Comparison of ENCODE assay signal across 28 mouse cellular contexts in genomic region chr2:34989749-34990148, GRCm38 (mm10). TPM values are rescaled to one million over a fixed set of nuclear protein-coding genes. Genes with fewer than 3 reads are reported as not detected.
DNase-seq lines count a peak whose midpoint lies in the region; ATAC-seq and TF ChIP-seq lines count a peak whose summit lies in the region.
"Had no signal": no experiment of that assay in that cellular context is flagged by ENCODE, and none has a peak within 500 bp of the region (broad histone marks: within the 10 kb centered on the region; RNA-seq: fewer than 3 reads in every experiment).

No protein-coding gene starts in this region.

- no peak overlapping the region for H3K4me2 ChIP-seq in intestine, embryonic 15.5 days (replicated peaks)
- H3K4me2 ChIP-seq in intestine, postnatal 0 days (replicated peaks; ENCODE audit: low read depth): no peak overlapping the region
- no peak overlapping the region for H3K4me2 ChIP-seq in midbrain, embryonic 11.5 days
- H3K4me2 ChIP-seq in midbrain, embryonic 15.5 days: no peak overlapping the region
- H3K4me2 ChIP-seq in forebrain, postnatal 0 days (ENCODE audit: low read depth): no peak overlapping the region
- H3K4me2 ChIP-seq in stomach, postnatal 0 days (replicated peaks; ENCODE audit: low read depth): no peak overlapping the region
- H3K4me2 ChIP-seq: embryonic facial prominence, embryonic 13.5 days; embryonic facial prominence, embryonic 15.5 days; forebrain, embryonic 12.5 days had no signal

- no peaks in the 10 kb centered on the region for H3K79me2 ChIP-seq in MEL (ENCODE audit: control insufficient read depth, insufficient read depth, low read length, poor library complexity)

- H3K27me3 ChIP-seq in intestine, embryonic 15.5 days (replicated peaks): no peaks in the 10 kb centered on the region
- H3K27me3 ChIP-seq in intestine, postnatal 0 days (replicated peaks; ENCODE audit: control insufficient read depth, insufficient read depth, low read length): no peaks in the 10 kb centered on the region
- no peaks in the 10 kb centered on the region for H3K27me3 ChIP-seq in midbrain, embryonic 11.5 days (ENCODE audit: control insufficient read depth, insufficient read depth, low read length)
- no peaks in the 10 kb centered on the region for H3K27me3 ChIP-seq in midbrain, embryonic 15.5 days (replicated peaks)
- peaks cover 8 to 15% of the 10 kb centered on the region in 2 experiments for H3K27me3 ChIP-seq in MEL (ENCODE audit: control insufficient read depth in 1 of 2, insufficient read depth in 2 of 2, low read length in 2 of 2)
- no peaks in the 10 kb centered on the region for H3K27me3 ChIP-seq in forebrain, postnatal 0 days (ENCODE audit: insufficient read depth, low read length)
- H3K27me3 ChIP-seq in stomach, postnatal 0 days (ENCODE audit: control insufficient read depth, insufficient read depth, low read length): no peaks in the 10 kb centered on the region
- H3K27me3 ChIP-seq: CH12.LX; embryonic facial prominence, embryonic 15.5 days; forebrain, embryonic 12.5 days had no signal

- no peak for TF ChIP-seq POLR2A in MEL (IDR thresholded peaks at IDR 0.05; ENCODE audit: control insufficient read depth in 1 of 2, insufficient read depth in 1 of 2, low read depth in 1 of 2, low read length in 2 of 2, poor library complexity in 1 of 2)

- TF ChIP-seq RAD21 in MEL (IDR thresholded peaks at IDR 0.05; ENCODE audit: low read depth, low read length): no peak

- 40% methylated on average over 1 of the region's 1 CpGs for WGBS in intestine, embryonic 15.5 days
- WGBS in intestine, postnatal 0 days: 56% methylated on average over 1 of the region's 1 CpGs
- WGBS in midbrain, embryonic 11.5 days: 88% methylated on average over 1 of the region's 1 CpGs
- WGBS in midbrain, embryonic 15.5 days: 61% methylated on average over 1 of the region's 1 CpGs
- 73% methylated on average over 1 of the region's 1 CpGs for WGBS in forebrain, postnatal 0 days
- WGBS in stomach, postnatal 0 days: 53% methylated on average over 1 of the region's 1 CpGs

- H3K9ac ChIP-seq in intestine, embryonic 15.5 days: no peak overlapping the region
- no peak overlapping the region for H3K9ac ChIP-seq in intestine, postnatal 0 days (ENCODE audit: low read depth, low read length)
- no peak overlapping the region for H3K9ac ChIP-seq in midbrain, embryonic 11.5 days (ENCODE audit: low read length)
- no peak overlapping the region for H3K9ac ChIP-seq in midbrain, embryonic 15.5 days
- H3K9ac ChIP-seq in MEL (ENCODE audit: control insufficient read depth, low read depth, low read length, poor library complexity, severe bottlenecking): no peak overlapping the region
- H3K9ac ChIP-seq in forebrain, postnatal 0 days: no peak overlapping the region
- no peak overlapping the region for H3K9ac ChIP-seq in stomach, postnatal 0 days (ENCODE audit: low read length)
- H3K9ac ChIP-seq: embryonic facial prominence, embryonic 13.5 days; embryonic facial prominence, embryonic 15.5 days; forebrain, embryonic 12.5 days had no signal

- H3K9me3 ChIP-seq in intestine, embryonic 15.5 days: no peaks in the 10 kb centered on the region
- H3K9me3 ChIP-seq in intestine, postnatal 0 days (ENCODE audit: control insufficient read depth): no peaks in the 10 kb centered on the region
- H3K9me3 ChIP-seq in midbrain, embryonic 11.5 days (ENCODE audit: control insufficient read depth, low read length): no peaks in the 10 kb centered on the region
- no peaks in the 10 kb centered on the region for H3K9me3 ChIP-seq in midbrain, embryonic 15.5 days
- no peaks in the 10 kb centered on the region for H3K9me3 ChIP-seq in MEL (replicated peaks; ENCODE audit: insufficient read depth, low read length)
- H3K9me3 ChIP-seq in forebrain, postnatal 0 days (ENCODE audit: low read length): no peaks in the 10 kb centered on the region
- H3K9me3 ChIP-seq in stomach, postnatal 0 days (ENCODE audit: control insufficient read depth, low read length): no peaks in the 10 kb centered on the region
- H3K9me3 ChIP-seq: embryonic facial prominence, embryonic 13.5 days; embryonic facial prominence, embryonic 15.5 days; forebrain, embryonic 10.5 days; forebrain, embryonic 12.5 days; G1E had no signal

- H3K4me3 ChIP-seq in intestine, embryonic 15.5 days (replicated peaks): no peak overlapping the region
- H3K4me3 ChIP-seq in intestine, postnatal 0 days (ENCODE audit: low read depth, low read length): no peak overlapping the region
- no peak overlapping the region for H3K4me3 ChIP-seq in midbrain, embryonic 11.5 days (ENCODE audit: low read depth, low read length)
- no peak overlapping the region for H3K4me3 ChIP-seq in midbrain, embryonic 15.5 days
- no peak overlapping the region for H3K4me3 ChIP-seq in MEL (ENCODE audit: control insufficient read depth in 1 of 2, insufficient read depth in 1 of 2, low read depth in 2 of 2, low read length in 2 of 2)
- H3K4me3 ChIP-seq in forebrain, postnatal 0 days (ENCODE audit: low read depth, low read length): no peak overlapping the region
- no peak overlapping the region for H3K4me3 ChIP-seq in stomach, postnatal 0 days (ENCODE audit: low read depth, low read length)
- H3K4me3 ChIP-seq: embryonic facial prominence, embryonic 13.5 days; embryonic facial prominence, embryonic 15.5 days; erythroblast, embryonic 14.5 days; forebrain, embryonic 10.5 days; forebrain, embryonic 12.5 days had no signal

- TF ChIP-seq CTCF in intestine, postnatal 0 days (IDR thresholded peaks at IDR 0.05; ENCODE audit: low read depth): no peak
- TF ChIP-seq CTCF in MEL (IDR thresholded peaks at IDR 0.05 in 2 of 3, conservative IDR thresholded peaks at IDR 0.05 in 1 of 3; ENCODE audit: control insufficient read depth in 1 of 3, insufficient read depth in 1 of 3, low read depth in 2 of 3, low read length in 3 of 3, poor library complexity in 1 of 3, severe bottlenecking in 1 of 3): no peak
- TF ChIP-seq CTCF in forebrain, postnatal 0 days (IDR thresholded peaks at IDR 0.05; ENCODE audit: low read depth): no peak
- TF ChIP-seq CTCF in stomach, postnatal 0 days (IDR thresholded peaks at IDR 0.05; ENCODE audit: low read depth): no peak

- no peaks in the 10 kb centered on the region for H3K4me1 ChIP-seq in intestine, embryonic 15.5 days (replicated peaks)
- H3K4me1 ChIP-seq in intestine, postnatal 0 days (replicated peaks; ENCODE audit: control insufficient read depth, insufficient read depth, low read length): no peaks in the 10 kb centered on the region; the same call in 1 of the 2 replicates
- H3K4me1 ChIP-seq in midbrain, embryonic 11.5 days (ENCODE audit: control insufficient read depth, insufficient read depth, low read length): peaks cover 15% of the 10 kb centered on the region
- H3K4me1 ChIP-seq in midbrain, embryonic 15.5 days: peaks cover 27% of the 10 kb centered on the region
- no peaks in the 10 kb centered on the region for H3K4me1 ChIP-seq in MEL (ENCODE audit: control insufficient read depth in 1 of 2, insufficient read depth in 2 of 2, low read length in 2 of 2)
- peaks cover 4% of the 10 kb centered on the region; the same call in 1 of the 2 replicates for H3K4me1 ChIP-seq in forebrain, postnatal 0 days (ENCODE audit: insufficient read depth)
- H3K4me1 ChIP-seq in stomach, postnatal 0 days (replicated peaks; ENCODE audit: control insufficient read depth, insufficient read depth): no peaks in the 10 kb centered on the region

- H3K36me3 ChIP-seq in intestine, embryonic 15.5 days: no peaks in the 10 kb centered on the region
- no peaks in the 10 kb centered on the region for H3K36me3 ChIP-seq in intestine, postnatal 0 days (ENCODE audit: control insufficient read depth, insufficient read depth)
- H3K36me3 ChIP-seq in midbrain, embryonic 11.5 days (ENCODE audit: control insufficient read depth, insufficient read depth, low read length): no peaks in the 10 kb centered on the region
- no peaks in the 10 kb centered on the region for H3K36me3 ChIP-seq in midbrain, embryonic 15.5 days (replicated peaks)
- H3K36me3 ChIP-seq in MEL (ENCODE audit: control insufficient read depth in 1 of 2, insufficient read depth in 2 of 2, low read length in 2 of 2): no peaks in the 10 kb centered on the region
- H3K36me3 ChIP-seq in forebrain, postnatal 0 days (ENCODE audit: insufficient read depth): no peaks in the 10 kb centered on the region
- no peaks in the 10 kb centered on the region for H3K36me3 ChIP-seq in stomach, postnatal 0 days (ENCODE audit: control insufficient read depth, insufficient read depth, low read length)
- H3K36me3 ChIP-seq: embryonic facial prominence, embryonic 13.5 days; embryonic facial prominence, embryonic 15.5 days; forebrain, embryonic 10.5 days; forebrain, embryonic 12.5 days; G1E had no signal

- peak; percentile 53 for DNase-seq in midbrain, embryonic 11.5 days (ENCODE audit: low spot score, missing footprints)
- DNase-seq in MEL (ENCODE audit: low read depth, low spot score): peak; percentile 26
- no peak for DNase-seq in forebrain, postnatal 0 days
- DNase-seq in stomach, postnatal 0 days (ENCODE audit: low spot score): no peak
- DNase-seq: adrenal gland, adult 2 months; adrenal gland, postnatal 10 days; adrenal gland, postnatal 25 days; B cell, adult 2 months; cerebellum, adult 11-12 months; cerebellum, adult 2 months; cerebellum, adult 9-10 months; cerebellum, postnatal 10 days; cerebellum, postnatal 25 days; embryo, embryonic 11 days had no signal

- no peak for TF ChIP-seq EP300 in MEL (IDR thresholded peaks at IDR 0.05; ENCODE audit: low read depth in 1 of 2, low read length in 2 of 2)
- TF ChIP-seq EP300 in stomach, postnatal 0 days (optimal IDR thresholded peaks at IDR 0.05): no peak

- peak; percentile 33; the same call in 1 of the 2 replicates for ATAC-seq in intestine, embryonic 15.5 days
- ATAC-seq in intestine, postnatal 0 days: no peak
- no peak for ATAC-seq in midbrain, embryonic 11.5 days (ENCODE audit: low FRiP score)
- no peak for ATAC-seq in midbrain, embryonic 15.5 days (replicated peaks)
- ATAC-seq in common myeloid progenitor, adult 5-6 weeks (replicated peaks; ENCODE audit: low read depth, poor library complexity, severe bottlenecking): 0 out of 2 replicates have a peak, but pooled peaks have one; percentile 25
- no peak for ATAC-seq in forebrain, postnatal 0 days
- no peak for ATAC-seq in stomach, postnatal 0 days (ENCODE audit: low FRiP score, low TSS enrichment)
- ATAC-seq: CD4-positive, CD25-positive, alpha-beta regulatory T cell, adult 4 months; forebrain, embryonic 14.5 days; forebrain, embryonic 16.5 days had no signal

- H3K27ac ChIP-seq in intestine, embryonic 15.5 days: no peak overlapping the region
- H3K27ac ChIP-seq in intestine, postnatal 0 days (ENCODE audit: low read depth, low read length): no peak overlapping the region
- H3K27ac ChIP-seq in midbrain, embryonic 11.5 days (ENCODE audit: low read depth, low read length): no peak overlapping the region
- H3K27ac ChIP-seq in midbrain, embryonic 15.5 days: no peak overlapping the region
- no peak overlapping the region for H3K27ac ChIP-seq in MEL (ENCODE audit: control insufficient read depth, low read depth, low read length)
- H3K27ac ChIP-seq in forebrain, postnatal 0 days (ENCODE audit: low read depth, low read length): no peak overlapping the region
- no peak overlapping the region for H3K27ac ChIP-seq in stomach, postnatal 0 days (replicated peaks)
- H3K27ac ChIP-seq: embryonic facial prominence, embryonic 13.5 days; embryonic facial prominence, embryonic 15.5 days; forebrain, embryonic 10.5 days; forebrain, embryonic 12.5 days had no signal

RNA-seq across cellular contexts. Expression of gene Traf1, which starts 28.2 kb away (rescaled TPM):
- 2.5 TPM in 2 replicates for polyA plus RNA-seq in intestine, embryonic 15.5 days (2015; fragmentation: Nextera tagmentation; extraction: Ambion mirVana)
- polyA plus RNA-seq in intestine, postnatal 0 days (2015; fragmentation: Nextera tagmentation; extraction: Ambion mirVana): 1.1 and 1.6 TPM in 2 replicates
- 0.32 and 0.34 TPM in 2 replicates for polyA plus RNA-seq in midbrain, embryonic 11.5 days (2014; fragmentation: Nextera tagmentation; extraction: Ambion mirVana)
- 3.6 and 3.8 TPM in 2 replicates for polyA plus RNA-seq in midbrain, embryonic 15.5 days (2015; fragmentation: Nextera tagmentation; extraction: Ambion mirVana)
- total RNA-seq in MEL (2012; rRNA removed): 0.04 TPM in 1 of 2 replicates, not detected in the other
- under 1 TPM in 1 of 2 experiments, not detected in 1; 0.03 TPM for polyA plus RNA-seq in MEL (2012; ENCODE audit: insufficient read depth in 1 of 2, insufficient read length in 2 of 2, low read depth in 1 of 2, low replicate concordance in 2 of 2, missing spikeins in 1 of 2)
- total RNA-seq in common myeloid progenitor, adult 5-6 weeks (2017): 0.69 and 1.3 TPM in 2 replicates
- total RNA-seq in forebrain, postnatal 0 days (2014; rRNA removed): 0.86 and 2.2 TPM in 2 replicates
- 1.9 and 2.7 TPM in 2 replicates for polyA plus RNA-seq in forebrain, postnatal 0 days (2015; fragmentation: Nextera tagmentation; extraction: Ambion mirVana)
- polyA plus RNA-seq in stomach, postnatal 0 days (2015; fragmentation: Nextera tagmentation; extraction: Ambion mirVana): 1.7 and 2.2 TPM in 2 replicates
- polyA plus RNA-seq: erythroblast, embryonic 14.5 days; G1E had no signal

Comparison
In these comparisons a context has a peak if more than half of its experiments do, and no peak if none do; other contexts are left out.
1. ATAC-seq: peak in intestine, embryonic 15.5 days (single experiment) and common myeloid progenitor, adult 5-6 weeks (single experiment); none in intestine, postnatal 0 days (single experiment), midbrain, embryonic 11.5 days (single experiment), midbrain, embryonic 15.5 days (single experiment), forebrain, postnatal 0 days (single experiment) and stomach, postnatal 0 days (single experiment).
2. DNase-seq: peak in midbrain, embryonic 11.5 days (single experiment) and MEL (single experiment); none in forebrain, postnatal 0 days (single experiment) and stomach, postnatal 0 days (single experiment).